Mouse (Mus musculus): ENCODE measurements around the gene Nfx1.

DNA sequence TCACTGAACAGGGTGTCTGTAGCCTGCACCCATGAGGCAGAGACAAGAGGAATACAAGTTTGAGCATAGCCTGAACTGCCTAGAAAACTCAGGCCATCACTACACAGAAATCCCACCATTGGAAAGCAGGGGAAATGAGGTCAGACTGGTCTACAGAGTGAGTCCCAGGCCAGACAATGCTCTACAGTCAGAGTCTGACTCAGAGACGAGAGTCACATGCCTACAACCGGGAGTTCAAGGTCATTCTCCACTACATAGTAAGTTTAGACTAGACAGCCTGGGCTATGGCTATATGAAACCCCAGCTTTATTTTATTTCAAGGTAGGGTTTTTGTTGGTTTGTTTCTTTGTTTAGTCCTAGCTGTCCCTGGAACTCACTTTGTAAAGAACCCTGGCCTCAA lies 78.2 kb downstream of the Nfx1 start:
- TF ChIP-seq GATA1 (IDR thresholded peaks at IDR 0.05; ENCODE audit: borderline replicate concordance, low read length) (no peak), FLI1 (IDR thresholded peaks at IDR 0.05; ENCODE audit: low read length) (no peak)
